Mouse (Mus musculus): ENCODE measurements at regions not wholly inside any gene's neighbourhood (a gene's known extent, or its start where the extent isn't known, plus 50 kb on each side); places are given as distances from the start of the nearest gene placed in this dataset.
A peak's percentile ranks its signal among the peaks of the same experiment; 100 is the strongest.
"Not testable (repeated sequence)": the region's sequence is repeated elsewhere in the genome, so short reads cannot be mapped to it uniquely, and the experiment has no call there.

- peak; percentile 58 to 70 for DNase-seq
Measured at GRCm38 (mm10) chr4:18620361-18620760, 984.9 kb upstream of the Gm12353 start.

- DNase-seq: no peak
Measured at GRCm38 (mm10) chr4:18639035-18639434, 966.2 kb upstream of the Gm12353 start.

DNA sequence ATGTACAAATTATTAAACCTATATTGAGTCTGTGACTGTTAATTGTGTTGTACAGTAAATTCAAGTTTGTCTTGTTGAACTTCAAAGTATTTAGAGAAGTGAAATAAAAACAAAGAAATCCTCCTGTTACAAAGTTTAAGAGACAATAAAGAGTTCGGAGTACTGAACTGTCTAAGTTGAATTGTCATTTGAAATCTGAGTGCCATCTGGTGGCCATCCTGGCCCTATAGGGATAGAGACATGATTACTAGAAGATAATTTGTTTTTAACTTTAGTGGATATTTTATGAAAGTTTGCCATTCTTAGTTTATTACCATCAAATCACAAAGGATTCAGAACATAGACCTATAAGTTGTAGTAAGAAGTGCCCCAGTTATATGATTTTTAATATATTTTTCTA is 956.1 kb upstream of the Gm12353 start:
- peak; percentile 49 to 62 for DNase-seq

DNA sequence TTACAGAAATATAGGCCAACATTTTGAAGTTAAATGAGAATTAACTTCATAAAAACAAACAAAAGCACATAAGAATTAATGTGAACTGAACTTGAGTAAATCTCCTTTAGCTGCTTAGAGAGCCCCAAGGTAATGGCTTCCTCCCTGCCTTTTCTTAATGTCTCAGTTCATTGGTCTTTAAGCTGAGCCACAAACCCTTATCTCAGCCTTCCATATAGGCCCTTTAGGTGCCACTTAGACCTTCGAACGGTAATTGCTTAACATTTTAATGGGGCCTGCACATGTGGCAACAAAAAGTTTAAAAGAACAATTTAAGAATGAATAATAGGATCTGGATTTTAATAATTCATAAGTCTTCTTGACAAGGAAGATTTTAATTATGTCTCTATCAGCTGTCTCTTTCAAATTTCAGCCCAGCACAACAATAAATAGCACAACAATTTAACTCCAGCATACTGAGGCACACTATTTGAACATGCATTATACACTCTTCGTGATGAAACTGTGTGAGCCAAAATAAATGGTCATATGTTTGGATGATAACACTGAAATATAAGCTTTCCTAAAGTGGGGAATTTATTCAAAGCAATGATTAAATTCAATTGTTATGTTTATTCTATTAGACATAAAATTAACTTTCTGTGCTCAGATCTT is 919.2 kb upstream of the Gm12353 start:
- DNase-seq: no peak

DNA sequence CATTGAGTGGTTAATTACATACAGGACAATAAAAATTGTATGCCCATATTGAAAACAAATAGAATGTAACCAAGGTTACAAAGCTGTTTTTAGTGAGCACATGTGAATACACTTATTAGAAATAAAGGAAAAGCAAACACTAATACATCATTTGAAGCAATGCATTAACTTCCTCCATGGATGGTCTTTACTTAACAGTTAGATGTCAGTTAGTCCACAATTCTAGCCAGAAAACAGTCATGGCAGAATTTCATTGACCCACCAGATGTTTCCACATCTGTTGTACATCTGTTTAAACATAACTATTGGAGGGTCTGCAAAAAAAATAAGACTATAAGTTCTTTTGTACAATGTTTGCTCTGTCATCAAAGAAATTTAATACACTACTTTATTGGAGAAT is 911.2 kb upstream of the Gm12353 start:
- DNase-seq: no peak

GRCm38 (mm10) chr4:18696246-18696645 is 909.0 kb upstream of the Gm12353 start:
- no peak for DNase-seq

DNA sequence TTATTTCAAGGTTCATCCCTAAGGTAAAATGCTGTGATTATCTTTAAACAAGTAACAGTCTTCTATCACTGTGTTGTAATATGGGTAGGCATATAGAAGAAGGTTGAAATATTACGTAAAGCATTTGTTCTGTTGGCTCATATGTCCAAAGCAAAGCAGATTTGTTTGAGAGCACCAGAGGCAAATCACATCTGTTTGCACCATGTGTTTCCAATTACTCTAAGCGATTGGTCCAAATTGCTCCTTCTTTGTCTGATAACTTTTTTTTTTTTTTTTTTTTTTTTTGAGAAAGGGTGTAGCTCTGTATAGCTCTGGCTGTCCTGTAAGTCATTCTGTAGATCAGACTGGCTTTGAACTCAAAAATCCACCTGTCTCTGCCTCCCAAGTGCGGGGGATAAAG is 861.0 kb upstream of the Gm12353 start:
- no peak for DNase-seq

DNA sequence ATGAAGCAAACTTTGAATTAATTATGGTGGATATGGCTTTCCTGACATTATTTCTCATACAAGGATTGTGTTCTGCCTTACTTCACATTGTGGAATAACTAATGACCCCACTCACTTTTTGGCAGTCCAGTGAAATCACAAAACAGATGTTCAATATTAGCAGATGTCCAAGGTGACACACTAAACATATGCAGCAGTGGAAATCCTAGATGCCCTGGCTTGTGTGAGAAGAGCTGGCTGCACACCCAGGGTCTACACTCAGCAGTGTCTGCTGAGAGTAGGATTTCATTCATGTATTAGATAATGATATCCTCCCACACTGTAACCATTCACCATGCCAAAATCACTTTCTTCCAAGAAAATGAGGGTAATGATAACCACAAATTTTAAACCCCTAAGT is 816.9 kb upstream of the Gm12353 start:
- peak in 1 of 2 experiments; percentile 5 for DNase-seq

DNA sequence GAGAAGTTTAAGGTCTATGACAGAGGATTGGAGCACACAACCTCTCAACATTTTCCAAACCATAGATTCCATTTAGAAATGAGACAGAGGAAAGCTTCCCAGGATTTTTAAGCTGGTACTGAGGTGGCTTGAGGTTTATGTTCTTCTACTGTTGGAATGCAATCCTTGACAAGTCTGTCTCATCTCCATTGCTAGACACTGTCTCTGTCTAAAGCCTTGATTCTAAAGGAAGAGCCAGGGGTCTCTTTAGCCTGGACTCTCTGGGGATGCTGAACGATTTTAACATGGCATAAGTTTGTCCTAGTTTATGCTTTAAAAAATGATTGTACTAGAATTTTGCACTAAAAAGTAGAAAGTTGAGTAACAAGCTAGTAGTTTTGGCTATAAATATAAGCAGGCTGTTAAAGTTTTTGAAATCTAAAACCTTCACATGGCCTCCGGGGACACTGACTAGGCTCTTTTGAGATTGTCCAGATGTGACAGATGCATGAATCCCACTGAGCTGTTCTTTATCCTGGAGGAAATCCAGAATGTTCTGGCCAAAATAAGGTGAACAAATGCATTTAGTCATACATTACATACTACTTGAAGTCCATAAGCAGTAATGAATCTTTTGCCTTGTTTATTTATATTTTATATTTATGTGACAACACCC is 809.4 kb upstream of the Gm12353 start:
- DNase-seq: no peak

GRCm38 (mm10) chr4:18796395-18796740 is 808.9 kb upstream of the Gm12353 start:
- no peak for DNase-seq

- not testable (repeated sequence) for DNase-seq
Measured at GRCm38 (mm10) chr4:18803109-18803508, 802.1 kb upstream of the Gm12353 start.

Data from cerebellum, postnatal 10 days (tissue).